Mouse (Mus musculus) bone marrow macrophage, adult 2 months (primary cell): Measurements from ENCODE around the gene Steap3.

Source experiments
- CTCF ChIP-seq: IDR thresholded peaks from 2 replicates; pipeline ENCODE4 v1.5.1; 2012; ENCODE audit warnings: low read depth, mild to moderate bottlenecking, low read length, moderate library complexity
- POLR2A ChIP-seq: IDR thresholded peaks from 2 replicates; pipeline ENCODE4 v1.6.1; 2012; ENCODE audit warnings: mild to moderate bottlenecking, low read depth, low read length, borderline replicate concordance

GRCm38 (mm10) chr1:120202542-120202941 lies 70.0 kb downstream of the Steap3 start:
- TF ChIP-seq CTCF (no peak), POLR2A (no peak)
